Mouse (Mus musculus): Measurements from ENCODE around the gene Cr2.
A peak's percentile ranks its signal among the peaks of the same experiment; 100 is the strongest.
"Not testable (repeated sequence)": the region's sequence is repeated elsewhere in the genome, so short reads cannot be mapped to it uniquely, and the experiment has no call there.

The Cr2 gene

GRCm38 (mm10) chr1:195175980-195176931, at the start of gene Cr2:
TSS of gene Cr2 (minus strand) at chr1:195176716.
- DNase-seq (ENCODE audit: low spot score) = peak; percentile 31

GRCm38 (mm10) chr1:195221781-195222180, 45.3 kb upstream of the Cr2 start:
- DNase-seq (ENCODE audit: low spot score) = no peak

DNA sequence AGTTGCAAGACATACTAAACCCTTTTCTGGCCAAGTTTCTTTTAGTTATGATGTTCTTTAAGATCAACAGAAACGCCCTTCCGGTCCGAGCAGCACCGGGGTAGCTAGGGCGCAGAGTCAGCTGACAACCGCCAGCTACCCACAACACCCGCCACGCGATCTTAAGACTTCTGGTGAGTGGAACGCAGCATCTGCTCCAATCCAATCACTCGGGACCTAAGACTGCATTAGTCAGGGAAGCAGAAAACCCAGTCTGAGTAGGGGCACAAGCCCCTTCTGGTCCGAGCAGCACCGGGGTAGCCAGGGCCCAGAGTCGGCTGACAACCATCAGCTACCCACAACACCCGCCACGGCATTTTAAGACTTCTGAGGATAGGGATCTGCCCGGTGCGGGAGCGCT, 36.3 kb upstream of the Cr2 start:
- DNase-seq (ENCODE audit: low spot score) = not testable (repeated sequence)

DNA sequence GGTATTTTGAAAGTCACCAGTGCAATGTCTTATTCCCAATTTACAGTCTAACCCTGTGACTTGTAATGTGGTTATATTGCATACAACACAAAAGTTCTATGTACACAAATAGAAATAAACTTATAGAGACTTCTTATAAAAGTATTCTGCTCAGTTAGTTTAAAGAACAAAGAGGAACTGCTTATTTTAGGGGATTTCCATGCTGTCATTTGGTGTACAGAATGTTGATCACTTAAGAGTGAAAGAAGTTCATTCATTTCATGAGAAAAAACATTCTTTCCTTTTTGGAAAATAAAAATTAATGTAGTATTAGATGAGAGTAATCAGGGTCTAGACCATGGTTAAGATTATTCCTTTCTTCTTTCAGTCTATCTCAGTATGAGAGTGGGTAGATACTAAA, 8.2 kb upstream of the Cr2 start:
- DNase-seq (ENCODE audit: low spot score) = no peak

GRCm38 (mm10) chr1:195164996-195165755, 11.3 kb downstream of the Cr2 start:
- no peak for DNase-seq (ENCODE audit: low spot score)

DNA sequence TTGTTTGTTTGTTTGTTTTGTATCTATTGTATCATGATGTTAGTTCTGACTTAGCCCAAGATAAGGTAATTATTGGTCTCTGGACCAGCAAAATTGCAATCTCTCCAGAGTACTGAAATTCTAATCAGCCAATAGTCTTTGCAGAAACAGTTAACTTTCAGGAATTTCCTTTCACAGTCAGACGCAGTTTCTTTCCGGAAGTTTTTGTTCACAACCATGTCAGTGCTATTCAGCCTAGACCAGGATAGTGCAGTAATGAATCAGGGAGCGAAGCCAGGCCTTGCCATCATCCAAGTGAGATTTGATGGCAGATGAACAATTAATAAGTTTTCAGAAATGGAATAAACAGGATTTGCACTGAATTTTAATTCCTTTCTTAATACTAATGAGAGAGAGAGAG, 44.4 kb downstream of the Cr2 start:
- DNase-seq (ENCODE audit: low spot score) = no peak

DNA sequence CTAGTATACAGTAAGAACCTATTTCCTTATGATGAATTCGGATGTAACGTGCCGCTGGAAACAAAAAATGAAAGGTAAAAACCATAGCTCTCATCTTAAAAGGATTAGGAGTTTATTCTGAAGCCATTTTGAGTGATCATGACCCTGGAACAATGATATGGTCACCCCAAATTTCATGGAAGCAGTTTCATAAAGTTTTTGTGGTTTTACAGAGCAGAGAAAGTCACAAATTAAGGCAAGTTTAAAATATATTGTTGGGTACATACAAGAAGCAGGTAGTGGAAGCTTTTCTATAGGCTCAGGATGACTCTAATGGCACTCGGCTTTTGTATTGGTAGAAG, 44.9 kb downstream of the Cr2 start:
- DNase-seq (ENCODE audit: low spot score) = no peak

DNA sequence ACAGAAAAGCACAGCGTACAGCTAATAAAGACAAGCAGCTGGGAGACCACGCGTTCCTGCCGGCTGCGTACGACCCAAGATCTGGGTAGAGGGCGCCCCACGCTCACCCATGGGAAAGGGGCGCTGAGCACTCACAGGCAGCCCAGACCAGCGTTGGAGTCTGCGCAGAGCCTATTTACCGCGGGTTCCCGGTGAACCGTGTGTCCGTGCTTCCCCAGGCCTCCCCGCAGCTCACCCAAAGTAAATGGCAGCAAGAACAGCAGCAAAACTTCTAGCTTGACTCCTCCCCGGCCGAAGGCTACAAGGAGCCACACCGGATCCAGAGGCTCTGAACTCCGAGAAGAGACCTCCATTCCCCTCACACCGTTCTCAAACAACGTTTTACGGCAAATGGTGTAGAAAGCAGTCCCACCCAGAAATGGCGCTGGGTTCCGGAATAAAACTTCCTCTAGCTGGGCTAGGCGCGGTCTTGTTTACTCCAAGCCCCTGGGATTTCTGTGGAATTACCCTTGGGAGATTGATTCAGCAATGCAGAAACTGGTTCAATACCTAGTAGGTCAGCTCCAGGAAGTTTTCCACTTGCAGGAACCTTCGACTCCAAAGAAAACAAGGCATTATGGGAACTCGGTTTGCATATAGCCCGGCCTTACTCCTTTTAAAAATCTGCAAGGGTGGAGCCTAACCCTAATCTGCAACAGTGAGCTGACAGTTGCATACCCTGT, 45.4 kb downstream of the Cr2 start, which contains the start of gene Cr1l:
Gene Cr1l (minus strand): TSS at position 634 of the 722 bp plus-strand sequence.
- peak; percentile 90 for DNase-seq (ENCODE audit: low spot score)

DNA sequence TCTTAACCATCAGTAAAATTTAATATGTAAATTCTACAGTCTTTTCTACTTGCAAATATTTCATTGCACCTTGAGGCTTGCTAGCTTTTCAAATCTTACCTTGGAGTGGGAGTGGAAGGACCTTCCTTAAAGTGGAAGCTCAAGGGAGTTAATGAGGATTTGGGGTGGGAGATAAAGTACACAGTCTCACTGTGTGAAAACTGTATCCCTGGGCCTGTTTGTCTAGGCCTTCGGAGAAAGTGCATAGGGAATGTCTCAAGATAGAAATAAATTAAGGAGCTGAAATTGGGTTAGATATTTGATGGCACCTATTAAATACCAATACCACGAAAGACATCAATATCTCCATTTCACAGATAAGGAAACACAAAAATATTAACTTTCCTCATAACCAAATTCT, 46.0 kb downstream of the Cr2 start:
- no peak for DNase-seq (ENCODE audit: low spot score)

DNA sequence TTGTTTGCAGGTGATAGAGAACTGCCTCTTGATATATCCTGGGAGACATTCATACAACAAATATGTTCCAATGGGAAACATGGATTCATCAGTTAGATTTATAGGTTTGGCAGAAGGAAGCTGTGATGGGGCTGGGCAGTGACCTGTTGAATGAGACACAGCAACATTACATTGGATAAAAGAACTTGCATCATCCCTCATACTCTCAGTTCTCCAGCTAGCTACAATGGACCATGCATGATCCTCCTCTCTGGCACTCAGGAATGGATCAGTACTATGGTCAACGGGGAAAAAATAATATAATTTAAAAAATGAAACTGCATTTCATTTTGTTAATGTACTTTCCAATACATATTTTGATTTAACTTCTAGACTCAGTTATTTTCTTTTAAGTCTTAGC, 46.6 kb downstream of the Cr2 start:
- DNase-seq (ENCODE audit: low spot score) = no peak

DNA sequence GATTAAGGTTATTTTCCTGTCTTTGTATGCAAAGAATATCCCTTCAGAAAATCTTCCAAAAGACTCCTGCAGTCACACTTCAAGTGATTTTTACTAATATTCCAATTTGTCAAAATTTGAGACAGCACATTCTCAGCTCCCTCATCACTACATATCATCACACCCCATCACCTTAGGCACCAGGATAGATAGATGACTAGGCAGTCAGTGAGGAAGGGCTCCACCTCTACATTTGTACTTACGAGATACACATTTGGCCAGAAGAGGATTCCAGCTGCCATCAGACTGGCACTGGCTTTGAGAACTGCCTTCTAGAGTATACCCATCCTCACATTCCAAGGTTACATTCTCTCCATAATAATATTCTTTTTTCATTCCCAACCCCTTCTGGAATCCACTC, 62.1 kb downstream of the Cr2 start:
- no peak for DNase-seq (ENCODE audit: low spot score)

- no peak for DNase-seq (ENCODE audit: low spot score)
Measured at GRCm38 (mm10) chr1:195113621-195114020, 62.9 kb downstream of the Cr2 start.

GRCm38 (mm10) chr1:195100693-195101092, 75.8 kb downstream of the Cr2 start:
- no peak for DNase-seq (ENCODE audit: low spot score)

DNA sequence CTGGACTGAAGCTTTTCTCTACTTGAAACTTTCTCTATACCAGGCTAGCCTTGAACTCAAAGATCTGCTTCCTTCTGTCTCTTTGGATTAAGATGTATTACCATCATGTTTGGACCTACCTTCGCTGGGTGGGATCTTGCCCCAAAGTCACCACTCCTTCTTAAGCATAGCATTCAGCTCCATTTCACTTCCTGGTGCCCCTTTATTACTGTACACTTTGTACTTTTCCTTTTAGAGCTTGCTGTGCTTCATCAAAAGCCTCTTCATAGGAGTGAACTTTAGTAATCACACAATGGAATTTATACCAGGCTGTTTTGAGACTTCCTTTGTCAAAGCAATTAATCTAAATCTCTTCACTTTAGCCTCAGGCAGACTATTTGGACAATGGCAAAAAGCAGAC, 78.5 kb downstream of the Cr2 start:
- DNase-seq (ENCODE audit: low spot score) = no peak

DNA sequence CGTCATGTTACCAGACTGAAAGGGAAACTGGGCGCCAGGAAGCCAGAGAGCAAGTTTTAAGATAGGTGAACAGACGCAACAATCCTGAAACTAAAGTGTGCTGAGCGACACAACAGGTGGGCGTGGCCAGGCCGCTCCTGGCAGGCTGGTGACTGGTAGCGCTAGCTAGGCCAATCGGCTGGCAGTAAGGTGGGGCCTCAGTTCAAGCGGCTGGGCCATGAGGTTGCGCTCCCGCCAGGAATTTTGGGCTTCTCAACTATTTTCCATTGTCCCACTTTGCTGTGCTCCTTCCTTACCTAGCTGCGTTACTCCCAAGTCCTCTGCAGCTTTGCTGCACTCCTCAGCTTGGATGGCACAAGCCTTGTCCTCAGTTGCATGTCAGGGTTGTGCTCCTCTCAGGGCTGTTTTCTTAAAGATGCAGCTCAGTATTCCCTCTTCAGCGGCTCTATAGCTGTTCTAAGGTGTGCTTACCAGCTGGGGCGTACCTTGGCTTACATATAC, 84.2 kb downstream of the Cr2 start, which contains the start of gene Cd46:
Gene Cd46 (minus strand): TSS at position 30 of the 501 bp plus-strand sequence.
- DNase-seq (ENCODE audit: low spot score) = peak; percentile 17

DNA sequence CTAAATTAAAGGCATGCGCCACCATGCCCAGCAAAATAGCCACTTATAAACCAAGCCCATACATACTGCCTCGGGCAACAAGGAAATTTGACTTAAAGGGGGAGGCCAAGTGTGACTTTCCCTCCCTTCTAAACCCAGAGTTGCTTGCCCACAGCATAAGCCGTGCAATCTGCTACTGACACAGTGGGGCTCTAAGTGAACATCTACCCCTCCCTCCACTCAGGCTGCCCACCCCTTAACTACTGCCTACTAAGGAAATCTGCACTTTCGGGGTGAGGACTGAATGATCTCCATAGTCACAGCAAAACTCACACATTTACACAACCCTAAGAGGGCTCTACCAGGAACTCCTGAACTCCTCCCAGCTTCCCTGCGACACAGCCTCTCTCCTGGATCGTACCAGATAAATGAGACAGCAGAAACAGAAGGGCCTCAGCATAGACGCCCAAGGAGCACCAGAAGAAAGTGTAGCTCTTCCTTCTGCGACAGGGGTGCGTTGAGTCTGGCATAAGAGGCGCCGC, 84.8 kb downstream of the Cr2 start:
- DNase-seq (ENCODE audit: low spot score) = no peak
